Comparison of ENCODE assay signal across 8 mouse cellular contexts in genomic region chr11:113172497-113173140, GRCm38 (mm10).
DNase-seq lines count a peak whose midpoint lies in the region; ATAC-seq and TF ChIP-seq lines count a peak whose summit lies in the region.

No protein-coding gene starts in this region.

- H3K4me3 ChIP-seq in CH12.LX (replicated peaks in 1 of 3; ENCODE audit: low read depth in 2 of 3, low read length in 2 of 3, poor library complexity in 1 of 3): peak overlapping the region; percentile 70 to 92 (median 75)
- H3K4me3 ChIP-seq in brown adipose tissue, adult 24 weeks (ENCODE audit: insufficient read depth, low read depth, low read length): peak overlapping the region; percentile 74
- H3K4me3 ChIP-seq in forebrain, embryonic 13.5 days: peak overlapping the region; percentile 45
- peak overlapping the region; percentile 79 for H3K4me3 ChIP-seq in heart, postnatal 0 days (ENCODE audit: low read depth, low read length)
- H3K4me3 ChIP-seq in lung, adult 2 months (replicated peaks; ENCODE audit: extremely low read depth, low read depth, low read length): peak overlapping the region; percentile 89

- TF ChIP-seq EP300 in CH12.LX (IDR thresholded peaks at IDR 0.05; ENCODE audit: low read length): no peak
- TF ChIP-seq EP300 in heart, postnatal 0 days (IDR thresholded peaks at IDR 0.05; ENCODE audit: low read depth): no peak

- no peaks in the 10 kb centered on the region for H3K27me3 ChIP-seq in CH12.LX (replicated peaks)
- H3K27me3 ChIP-seq in forebrain, embryonic 13.5 days: no peaks in the 10 kb centered on the region
- H3K27me3 ChIP-seq in heart, postnatal 0 days (ENCODE audit: control insufficient read depth, insufficient read depth, low read length): no peaks in the 10 kb centered on the region

- peak; percentile 73 for ATAC-seq in forebrain, embryonic 13.5 days
- ATAC-seq in heart, postnatal 0 days (ENCODE audit: insufficient read depth, low read depth): peak; percentile 79
- peak; percentile 68 for ATAC-seq in neutrophil, adult 5-6 weeks (ENCODE audit: extremely low read depth, insufficient number of reproducible peaks, low FRiP score, poor library complexity, severe bottlenecking)

- H3K36me3 ChIP-seq in CH12.LX (replicated peaks in 1 of 2; ENCODE audit: control insufficient read depth in 1 of 2, insufficient read depth in 1 of 2, low read length in 1 of 2): peaks cover 0 to 33% of the 10 kb centered on the region in 2 experiments
- no peaks in the 10 kb centered on the region for H3K36me3 ChIP-seq in forebrain, embryonic 13.5 days (ENCODE audit: poor library complexity, severe bottlenecking)
- H3K36me3 ChIP-seq in heart, postnatal 0 days (replicated peaks; ENCODE audit: control insufficient read depth, insufficient read depth, low read length): no peaks in the 10 kb centered on the region

- peak; percentile 95 to 98 for TF ChIP-seq CTCF in CH12.LX (conservative IDR thresholded peaks at IDR 0.05 in 1 of 2, IDR thresholded peaks at IDR 0.05 in 1 of 2; ENCODE audit: low read depth in 2 of 2, low read length in 2 of 2)
- peak; percentile 91 for TF ChIP-seq CTCF in heart, postnatal 0 days (IDR thresholded peaks at IDR 0.05; ENCODE audit: low read depth)
- peak; percentile 94 for TF ChIP-seq CTCF in lung, adult 2 months (IDR thresholded peaks at IDR 0.05; ENCODE audit: insufficient read depth, low read length)

- dilution Hi-C loops in CH12.LX (cut with MboI; ENCODE audit: extremely low pct_ligation_motif_present, extremely low pct_unique_long_range_greater_than_20kb, low sequenced_read_pairs): no loop called here

- peak overlapping the region; percentile 50; the same call in 1 of the 2 replicates for H3K4me2 ChIP-seq in CH12.LX (ENCODE audit: insufficient read depth, low read depth, poor library complexity, severe bottlenecking)
- peak overlapping the region; percentile 61 for H3K4me2 ChIP-seq in forebrain, embryonic 13.5 days
- H3K4me2 ChIP-seq in heart, postnatal 0 days (ENCODE audit: low read depth, low read length): peak overlapping the region; percentile 68

- H3K9ac ChIP-seq in CH12.LX (ENCODE audit: insufficient read depth, low read depth): peak overlapping the region; percentile 93
- H3K9ac ChIP-seq in forebrain, embryonic 13.5 days: peak overlapping the region; percentile 53
- H3K9ac ChIP-seq in heart, postnatal 0 days (replicated peaks; ENCODE audit: low read depth, low read length): peak overlapping the region; percentile 66

- TF ChIP-seq RAD21 in CH12.LX (IDR thresholded peaks at IDR 0.05; ENCODE audit: low read depth, low read length): peak; percentile 87

- TF ChIP-seq POLR2A in CH12.LX (IDR thresholded peaks at IDR 0.05; ENCODE audit: low read depth, low read length): peak; percentile 49
- peak; percentile 48; the same call in 1 of the 2 replicates for TF ChIP-seq POLR2A in lung, adult 2 months (IDR thresholded peaks at IDR 0.05; ENCODE audit: borderline replicate concordance, extremely low read depth, low read depth, low read length)

- WGBS in forebrain, embryonic 13.5 days: 28% methylated on average over 16 of the region's 16 CpGs
- WGBS in heart, postnatal 0 days: 21% methylated on average over 15 of the region's 16 CpGs
- WGBS in lung, adult 2 months: 24% methylated on average over 16 of the region's 16 CpGs

- no peaks in the 10 kb centered on the region for H3K79me2 ChIP-seq in CH12.LX (replicated peaks; ENCODE audit: control insufficient read depth, extremely low read depth, insufficient read depth, poor library complexity, severe bottlenecking)

- peak overlapping the region; percentile 73 for H3K27ac ChIP-seq in CH12.LX (ENCODE audit: insufficient read depth, low read depth)
- H3K27ac ChIP-seq in brown adipose tissue, adult 24 weeks (replicated peaks; ENCODE audit: low read depth, low read length): peak overlapping the region; percentile 80
- peak overlapping the region; percentile 85 for H3K27ac ChIP-seq in forebrain, embryonic 13.5 days
- H3K27ac ChIP-seq in heart, postnatal 0 days (ENCODE audit: low read depth): peak overlapping the region; percentile 92

- in situ Hi-C loops in CH12.LX (cut with MboI; ENCODE audit: low pct_ligation_motif_present, low pct_unique_long_range_greater_than_20kb, low sequenced_read_pairs): loop anchor here (10.0 to 25.0 kb wide), 3 partner anchors 232 to 1510 kb away; no protein-coding TSS in a partner anchor

- H3K4me1 ChIP-seq in CH12.LX (ENCODE audit: control insufficient read depth in 1 of 2, insufficient read depth in 2 of 2): peaks cover 5 to 41% of the 10 kb centered on the region in 2 experiments
- H3K4me1 ChIP-seq in brown adipose tissue, adult 24 weeks (ENCODE audit: control insufficient read depth, insufficient read depth, insufficient read length, low read length): no peaks in the 10 kb centered on the region
- H3K4me1 ChIP-seq in forebrain, embryonic 13.5 days: peaks cover 46% of the 10 kb centered on the region
- H3K4me1 ChIP-seq in heart, postnatal 0 days (ENCODE audit: control insufficient read depth, insufficient read depth): no peaks in the 10 kb centered on the region
- peaks cover 3% of the 10 kb centered on the region; the same call in 1 of the 2 replicates for H3K4me1 ChIP-seq in lung, adult 2 months (ENCODE audit: control insufficient read depth, insufficient read depth, low read length)

- H3K9me3 ChIP-seq in CH12.LX (replicated peaks; ENCODE audit: low read length): no peaks in the 10 kb centered on the region
- no peaks in the 10 kb centered on the region for H3K9me3 ChIP-seq in forebrain, embryonic 13.5 days (replicated peaks)
- H3K9me3 ChIP-seq in heart, postnatal 0 days (replicated peaks; ENCODE audit: control insufficient read depth, low read length): no peaks in the 10 kb centered on the region

- DNase-seq in CH12.LX (ENCODE audit: extremely low read depth): peak; percentile 94
- peak; percentile 81 for DNase-seq in heart, postnatal 0 days (ENCODE audit: low spot score)
- peak; percentile 82 to 84 for DNase-seq in kidney, postnatal 25 days
- peak; percentile 63 for DNase-seq in lung, adult 2 months
- peak; percentile 43 for DNase-seq in testis, postnatal 14 days (ENCODE audit: low spot score)

TF ChIP-seq in CH12.LX, 34 proteins besides CTCF, POLR2A, EP300 and RAD21:
- no peak for TF ChIP-seq JUN (IDR thresholded peaks at IDR 0.05; ENCODE audit: insufficient read depth, low read depth, low read length)
- peak; percentile 71 for TF ChIP-seq SMC3 (IDR thresholded peaks at IDR 0.05; ENCODE audit: low read depth, low read length)
- no peak for TF ChIP-seq HCFC1 (IDR thresholded peaks at IDR 0.05; ENCODE audit: low read depth, low read length)
- TF ChIP-seq IRF4 (IDR thresholded peaks at IDR 0.05; ENCODE audit: low read depth, low read length): peak; percentile 40; the same call in 1 of the 2 replicates
- no peak for TF ChIP-seq MXI1 (IDR thresholded peaks at IDR 0.05; ENCODE audit: low read depth, low read length)
- peak; percentile 20; the same call in 1 of the 2 replicates for TF ChIP-seq TCF12 (IDR thresholded peaks at IDR 0.05; ENCODE audit: low read depth, low read length)

Comparison
In these comparisons a context has a peak if more than half of its experiments do, and no peak if none do; other contexts are left out.
1. Peak in every context shown above with its lines: DNase-seq, ATAC-seq, H3K4me3 ChIP-seq and H3K27ac ChIP-seq.
2. DNase-seq: peak in every context shown above with its lines; median percentile 94 in CH12.LX; 83 in kidney, postnatal 25 days; 81 in heart, postnatal 0 days; 63 in lung, adult 2 months; 43 in testis, postnatal 14 days.